Mouse (Mus musculus): ENCODE results near the gene Pgpep1l.

- no peak for TF ChIP-seq POLR2A (IDR thresholded peaks at IDR 0.05; ENCODE audit: low read depth, low read length)
- TF ChIP-seq CTCF (IDR thresholded peaks at IDR 0.05; ENCODE audit: extremely low read depth, insufficient read length, insufficient replicate concordance, low read depth, low read length): no peak
Measured at GRCm38 (mm10) chr7:68218879-68219278, 45.2 kb downstream of the Pgpep1l start.

Data from small intestine, adult 2 months (tissue).